Mouse (Mus musculus): Measurements from ENCODE around the gene Cad. TPM values are rescaled to one million over a fixed set of nuclear protein-coding genes. Genes with fewer than 3 reads are reported as not detected.
"Not testable (repeated sequence)": the region's sequence is repeated elsewhere in the genome, so short reads cannot be mapped to it uniquely, and the experiment has no call there.

Gene Cad
- polyA plus RNA-seq, 1 experiment, result 11.2 TPM

DNA sequence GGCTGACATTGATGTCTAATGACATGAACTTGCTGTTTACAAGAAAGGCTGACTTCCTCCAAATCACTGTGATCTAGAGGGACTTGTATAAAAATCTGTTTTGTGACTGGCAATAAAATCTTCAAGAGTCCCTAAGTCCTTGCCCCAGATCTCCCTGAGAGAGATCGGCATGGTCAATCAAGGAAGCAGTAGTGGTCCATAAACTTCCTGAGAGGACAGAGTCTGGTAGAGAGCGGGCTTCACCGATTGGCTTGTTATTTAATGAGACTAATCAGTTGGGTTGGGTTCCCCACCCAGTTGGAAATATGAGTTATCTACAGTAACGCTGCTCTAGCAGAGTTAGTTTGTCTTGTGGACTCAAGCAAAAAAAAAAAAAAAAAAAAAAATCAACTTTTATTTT lies 23.7 kb upstream of the Cad start:
- Histone ChIP-seq H3K27me3 (ENCODE audit: control insufficient read depth, insufficient read depth, low read length) (no peaks in the 10 kb centered on the region), H3K4me3 (ENCODE audit: control insufficient read depth, low read depth, low read length) (no peak overlapping the region), H3K27ac (ENCODE audit: control insufficient read depth, insufficient read depth, low read depth, low read length) (no peak overlapping the region), H3K36me3 (ENCODE audit: control insufficient read depth, insufficient read depth, low read length) (no peaks in the 10 kb centered on the region), H3K4me1 (ENCODE audit: control insufficient read depth, insufficient read depth, low read length) (no peaks in the 10 kb centered on the region)
- TF ChIP-seq CTCF (IDR thresholded peaks at IDR 0.05; ENCODE audit: control insufficient read depth, insufficient read depth, insufficient replicate concordance, low read depth, low read length), result no peak
- TF ChIP-seq POLR2A (IDR thresholded peaks at IDR 0.05; ENCODE audit: control insufficient read depth, low read depth, low read length), result no peak

DNA sequence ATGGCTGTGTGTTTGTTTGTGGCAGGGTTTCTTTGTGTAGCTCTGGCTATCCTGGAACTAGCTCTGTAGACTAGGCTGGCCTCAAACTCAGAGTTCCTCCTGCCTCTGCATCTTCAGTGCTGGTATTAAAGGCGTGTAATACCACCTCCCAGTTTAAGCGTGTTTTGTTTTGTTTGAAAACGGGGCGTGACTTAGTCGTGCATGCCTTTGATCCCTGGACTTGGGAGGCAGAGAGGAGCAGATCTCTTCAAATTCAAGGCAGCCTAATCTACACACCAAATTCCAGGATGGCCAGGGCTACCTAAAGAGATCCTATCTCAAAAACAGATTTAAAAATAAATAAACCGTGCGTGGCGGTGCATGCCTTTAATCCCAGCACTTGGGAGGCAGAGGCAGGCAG lies 23.1 kb upstream of the Cad start:
- no peaks in the 10 kb centered on the region for H3K4me1 ChIP-seq (ENCODE audit: control insufficient read depth, insufficient read depth, low read length)
- H3K27me3 ChIP-seq (ENCODE audit: control insufficient read depth, insufficient read depth, low read length), result no peaks in the 10 kb centered on the region
- no peak overlapping the region for H3K27ac ChIP-seq (ENCODE audit: control insufficient read depth, insufficient read depth, low read depth, low read length)
- TF ChIP-seq CTCF (IDR thresholded peaks at IDR 0.05; ENCODE audit: control insufficient read depth, insufficient read depth, insufficient replicate concordance, low read depth, low read length) (no peak), POLR2A (IDR thresholded peaks at IDR 0.05; ENCODE audit: control insufficient read depth, low read depth, low read length) (no peak)
- no peaks in the 10 kb centered on the region for H3K36me3 ChIP-seq (ENCODE audit: control insufficient read depth, insufficient read depth, low read length)
- H3K4me3 ChIP-seq (ENCODE audit: control insufficient read depth, low read depth, low read length), result no peak overlapping the region

DNA sequence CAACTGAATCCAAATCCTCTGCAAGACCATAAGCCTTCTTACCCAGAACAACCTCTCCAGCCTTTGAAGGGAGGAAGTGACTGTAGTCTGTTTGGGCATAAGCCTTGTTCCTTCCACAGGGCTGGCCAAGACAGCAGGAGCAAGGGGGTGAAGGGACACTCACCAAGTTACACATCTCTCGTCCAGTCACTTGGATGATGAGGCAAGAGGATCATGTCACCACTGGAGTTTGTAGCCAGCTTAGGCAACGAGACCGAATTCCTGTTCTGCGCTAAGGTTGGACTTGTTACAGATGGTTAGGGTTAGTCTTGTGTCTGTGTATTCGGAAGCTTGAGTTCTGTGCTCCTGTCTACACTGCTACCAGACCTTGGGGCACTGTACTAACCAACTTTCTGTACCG lies 19.9 kb upstream of the Cad start:
- H3K27me3 ChIP-seq (ENCODE audit: control insufficient read depth, insufficient read depth, low read length), result no peaks in the 10 kb centered on the region
- H3K27ac ChIP-seq (ENCODE audit: control insufficient read depth, insufficient read depth, low read depth, low read length), result no peak overlapping the region
- no peaks in the 10 kb centered on the region for H3K36me3 ChIP-seq (ENCODE audit: control insufficient read depth, insufficient read depth, low read length)
- H3K4me3 ChIP-seq (ENCODE audit: control insufficient read depth, low read depth, low read length), result no peak overlapping the region
- peaks cover 5% of the 10 kb centered on the region for H3K4me1 ChIP-seq (ENCODE audit: control insufficient read depth, insufficient read depth, low read length)
- TF ChIP-seq POLR2A (IDR thresholded peaks at IDR 0.05; ENCODE audit: control insufficient read depth, low read depth, low read length), result no peak
- no peak for TF ChIP-seq CTCF (IDR thresholded peaks at IDR 0.05; ENCODE audit: control insufficient read depth, insufficient read depth, insufficient replicate concordance, low read depth, low read length)

DNA sequence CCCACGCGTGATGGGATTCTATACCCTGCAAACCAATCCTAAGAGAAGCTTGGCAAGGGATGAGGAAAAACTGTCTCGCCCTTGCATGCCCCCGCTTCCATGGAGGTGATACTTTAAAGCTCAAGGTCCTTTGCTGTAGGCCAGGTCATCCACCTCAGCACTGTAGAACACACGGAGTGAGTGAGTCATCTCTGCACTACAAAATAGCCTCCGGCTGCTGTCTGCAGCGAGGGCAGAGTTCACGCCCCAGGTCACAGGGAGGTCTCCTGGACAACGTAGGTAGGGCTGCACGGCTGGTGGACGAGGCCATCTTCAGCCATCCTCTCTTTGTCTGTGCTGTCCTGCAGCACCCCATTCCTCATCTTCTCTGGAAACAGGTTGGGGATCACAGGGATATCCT lies 18.0 kb upstream of the Cad start:
- not testable (repeated sequence) for H3K4me3 ChIP-seq (ENCODE audit: control insufficient read depth, low read depth, low read length); H3K27me3 ChIP-seq (ENCODE audit: control insufficient read depth, insufficient read depth, low read length); H3K36me3 ChIP-seq (ENCODE audit: control insufficient read depth, insufficient read depth, low read length); H3K27ac ChIP-seq (ENCODE audit: control insufficient read depth, insufficient read depth, low read depth, low read length); H3K4me1 ChIP-seq (ENCODE audit: control insufficient read depth, insufficient read depth, low read length)

DNA sequence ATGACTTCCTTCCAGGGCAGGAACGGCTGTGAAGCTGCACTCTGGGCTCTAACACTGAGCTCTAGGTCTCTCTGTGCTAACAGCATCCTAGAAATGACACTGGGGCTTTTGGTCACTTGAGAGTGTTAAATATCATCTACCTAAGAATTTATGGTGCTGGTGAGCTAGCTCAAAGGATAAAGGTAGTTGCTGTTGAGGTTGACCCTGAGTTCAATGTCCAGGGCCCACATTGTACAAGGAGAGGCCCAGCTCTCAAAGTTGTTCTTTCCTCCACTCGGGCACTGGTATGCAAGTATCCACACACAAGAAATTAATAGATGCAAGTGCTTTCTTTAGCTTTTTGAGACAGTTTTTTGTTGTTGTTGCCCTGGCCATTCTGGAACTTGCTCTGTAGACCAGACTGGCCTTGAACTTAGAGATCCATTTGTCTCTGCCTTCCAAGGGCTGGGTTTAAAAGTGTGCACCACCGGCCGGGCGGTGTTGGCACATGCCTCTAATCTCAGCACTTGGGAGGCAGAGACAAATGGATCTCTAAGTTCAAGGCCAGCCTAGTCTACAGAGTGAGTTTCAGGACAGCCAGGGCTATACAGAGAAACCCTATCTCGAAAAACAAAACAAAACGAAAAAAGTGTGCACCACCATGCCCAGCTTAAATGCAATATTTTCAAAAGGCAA lies 16.3 kb upstream of the Cad start:
- Histone ChIP-seq H3K4me1 (ENCODE audit: control insufficient read depth, insufficient read depth, low read length) (peaks cover 5% of the 10 kb centered on the region), H3K27ac (ENCODE audit: control insufficient read depth, insufficient read depth, low read depth, low read length) (no peak overlapping the region), H3K4me3 (ENCODE audit: control insufficient read depth, low read depth, low read length) (no peak overlapping the region), H3K27me3 (ENCODE audit: control insufficient read depth, insufficient read depth, low read length) (no peaks in the 10 kb centered on the region), H3K36me3 (ENCODE audit: control insufficient read depth, insufficient read depth, low read length) (no peaks in the 10 kb centered on the region)
- TF ChIP-seq POLR2A (IDR thresholded peaks at IDR 0.05; ENCODE audit: control insufficient read depth, low read depth, low read length), result no peak
- no peak for TF ChIP-seq CTCF (IDR thresholded peaks at IDR 0.05; ENCODE audit: control insufficient read depth, insufficient read depth, insufficient replicate concordance, low read depth, low read length)

DNA sequence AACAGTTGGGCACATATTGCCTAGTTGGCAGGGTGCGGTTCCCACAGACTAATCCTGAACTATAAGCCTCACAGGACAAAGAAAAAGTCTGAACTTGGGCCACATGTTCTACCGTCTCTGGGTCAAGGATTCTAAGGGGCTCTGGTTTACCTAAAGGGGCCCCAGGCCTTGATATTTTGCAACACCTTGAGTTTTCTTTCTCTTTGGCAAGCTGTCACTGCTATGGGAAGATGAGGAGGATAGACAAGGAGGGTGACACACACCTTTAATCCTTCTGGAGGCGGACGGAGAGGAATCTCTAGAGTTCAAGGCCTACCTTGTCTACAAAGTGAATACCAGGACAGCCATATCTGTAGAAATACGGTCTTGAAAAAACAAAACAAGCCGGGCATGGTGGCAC lies 8.2 kb upstream of the Cad start:
- H3K4me1 ChIP-seq (ENCODE audit: control insufficient read depth, insufficient read depth, low read length), result peaks cover 5% of the 10 kb centered on the region
- no peak overlapping the region for H3K4me3 ChIP-seq (ENCODE audit: control insufficient read depth, low read depth, low read length)
- no peaks in the 10 kb centered on the region for H3K36me3 ChIP-seq (ENCODE audit: control insufficient read depth, insufficient read depth, low read length)
- H3K27ac ChIP-seq (ENCODE audit: control insufficient read depth, insufficient read depth, low read depth, low read length), result no peak overlapping the region
- no peak for TF ChIP-seq POLR2A (IDR thresholded peaks at IDR 0.05; ENCODE audit: control insufficient read depth, low read depth, low read length)
- TF ChIP-seq CTCF (IDR thresholded peaks at IDR 0.05; ENCODE audit: control insufficient read depth, insufficient read depth, insufficient replicate concordance, low read depth, low read length), result no peak
- H3K27me3 ChIP-seq (ENCODE audit: control insufficient read depth, insufficient read depth, low read length), result no peaks in the 10 kb centered on the region

DNA sequence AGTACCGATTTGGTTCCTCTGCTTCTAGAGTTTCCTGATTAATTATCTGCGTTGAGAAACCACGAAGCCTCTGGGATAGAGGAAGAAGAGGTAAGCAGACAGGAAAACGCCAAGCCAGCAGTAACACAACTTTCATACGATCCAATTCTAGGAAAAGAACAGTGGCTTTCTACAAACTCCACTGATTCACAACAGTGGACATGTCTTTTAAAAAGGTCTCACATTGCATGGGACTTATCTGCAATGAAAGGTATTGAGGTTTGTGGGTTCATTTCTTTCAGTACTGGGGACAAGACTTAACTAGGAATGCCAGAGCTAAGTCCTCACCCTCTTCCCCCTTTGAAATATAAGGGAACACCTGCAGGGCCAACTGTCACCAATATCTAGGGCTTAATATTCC lies 7.5 kb upstream of the Cad start:
- TF ChIP-seq POLR2A (IDR thresholded peaks at IDR 0.05; ENCODE audit: control insufficient read depth, low read depth, low read length), result no peak
- TF ChIP-seq CTCF (IDR thresholded peaks at IDR 0.05; ENCODE audit: control insufficient read depth, insufficient read depth, insufficient replicate concordance, low read depth, low read length), result no peak
- peaks cover 5% of the 10 kb centered on the region for H3K4me1 ChIP-seq (ENCODE audit: control insufficient read depth, insufficient read depth, low read length)
- H3K4me3 ChIP-seq (ENCODE audit: control insufficient read depth, low read depth, low read length), result no peak overlapping the region
- no peaks in the 10 kb centered on the region for H3K36me3 ChIP-seq (ENCODE audit: control insufficient read depth, insufficient read depth, low read length)
- H3K27me3 ChIP-seq (ENCODE audit: control insufficient read depth, insufficient read depth, low read length), result no peaks in the 10 kb centered on the region
- no peak overlapping the region for H3K27ac ChIP-seq (ENCODE audit: control insufficient read depth, insufficient read depth, low read depth, low read length)
